Mouse (Mus musculus) forebrain, embryonic 14.5 days (tissue): Measurements from ENCODE around the gene Med16. TPM values are rescaled to one million over a fixed set of nuclear protein-coding genes. Genes with fewer than 3 reads are reported as not detected.

Experiments used
- ATAC-seq: fragments of 200-750 bp; cut with Nextera tagmentation; 2 replicates; pipeline ENCODE4 v1.8.0; 2017; ENCODE audit warnings: mild to moderate bottlenecking, moderate library complexity
- DNase-seq: peaks from one replicate; pipeline ENCODE4 v3.0.0-alpha.2; 2015; ENCODE audit warnings: low spot score
- H3K27ac ChIP-seq: fragments of 300-500 bp; sonication (generic); 2 replicates; pipeline ENCODE4 v1.5.1; 2014; ENCODE audit warnings: low read depth, mild to moderate bottlenecking, control low read depth, low read length, moderate library complexity
- H3K27me3 ChIP-seq: fragments of 300-500 bp; sonication (generic); replicated peaks from 2 replicates; pipeline ENCODE4 v1.6.1; 2014; ENCODE audit warnings: low read length, control low read depth, mixed read lengths; ENCODE audit not compliant: control insufficient read depth, insufficient read depth
- H3K36me3 ChIP-seq: fragments of 300-500 bp; sonication (generic); 2 replicates; pipeline ENCODE4 v1.6.1; 2014; ENCODE audit warnings: low read length, control low read depth; ENCODE audit not compliant: control insufficient read depth, insufficient read depth
- H3K4me1 ChIP-seq: fragments of 300-500 bp; sonication (generic); 2 replicates; pipeline ENCODE4 v1.6.1; 2014; ENCODE audit warnings: antibody characterized with exemption, low read length, control low read depth; ENCODE audit not compliant: control insufficient read depth, insufficient read depth
- H3K4me2 ChIP-seq: fragments of 300-500 bp; sonication (generic); 2 replicates; pipeline ENCODE4 v1.6.1; 2014; ENCODE audit warnings: mild to moderate bottlenecking, control low read depth, low read length
- H3K4me3 ChIP-seq: fragments of 300-500 bp; sonication (generic); 2 replicates; pipeline ENCODE4 v1.5.1; 2014; ENCODE audit warnings: low read depth, low read length, control low read depth
- H3K9ac ChIP-seq: fragments of 300-500 bp; sonication (generic); 2 replicates; pipeline ENCODE4 v1.6.1; 2014; ENCODE audit warnings: mild to moderate bottlenecking, low read length, control low read depth, moderate library complexity
- H3K9me3 ChIP-seq: fragments of 300-500 bp; sonication (generic); replicated peaks from 2 replicates; pipeline ENCODE4 v1.6.1; 2016; ENCODE audit warnings: low read length, control low read depth, mixed read lengths; ENCODE audit not compliant: control insufficient read depth
- WGBS: fragments of 180-500 bp; shearing (Covaris S2); extraction: QIAGEN DNeasy Blood & Tissue Kit; methylation state at CpG from one replicate; pipeline ENCODE4 v1.1.7; 2014; 5-methylcytosine and 5-hydroxymethylcytosine counted together
- polyA plus RNA-seq: library from polyadenylated mRNA; unstranded; fragments of >200 nt; fragmentation: Nextera tagmentation; extraction: Ambion mirVana; gene quantifications from 2 replicates; pipeline ENCODE4 v1.2.1, GENCODE M21; 2014

The Med16 gene
- polyA plus RNA-seq, 1 experiment from 2014 or later, result 40.5 TPM

DNA sequence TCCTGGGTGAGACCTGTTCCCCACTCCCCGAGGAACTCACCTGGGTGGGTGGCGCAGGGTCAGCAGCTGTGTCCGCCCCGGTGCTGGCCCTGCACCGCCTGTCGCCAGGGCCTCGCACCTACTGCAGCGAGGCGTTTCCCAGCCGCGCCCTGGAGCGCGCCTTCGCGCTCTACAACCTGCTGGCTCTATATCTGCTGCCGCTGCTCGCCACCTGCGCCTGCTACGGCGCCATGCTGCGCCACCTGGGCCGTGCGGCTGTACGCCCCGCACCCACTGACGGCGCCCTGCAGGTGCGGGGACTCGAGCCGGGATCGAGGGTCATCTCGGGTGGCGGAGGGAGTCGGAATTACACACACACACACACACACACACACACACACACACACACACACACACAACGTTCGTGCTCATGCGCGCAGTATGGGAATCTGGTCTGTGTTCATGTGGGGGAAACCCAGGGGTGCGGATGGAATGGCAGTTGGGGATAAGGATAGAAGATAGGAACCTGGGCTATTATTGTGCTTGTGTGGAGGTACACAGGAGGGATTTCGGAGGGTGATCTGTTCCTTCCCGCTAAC, 12.3 kb upstream of the Med16 start, which contains the start of gene R3hdm4:
R3hdm4 (minus strand) TSS at position 251 of the 578 bp plus-strand sequence.
- no peak within 1 kb of the TSS for H3K27ac ChIP-seq
- H3K4me3 ChIP-seq, result peak within 1 kb of the TSS; percentile 13
- no peak for ATAC-seq
- no peaks in the 10 kb centered on the region for H3K9me3 ChIP-seq
- no peaks in the 10 kb centered on the region for H3K36me3 ChIP-seq
- peaks cover 6% of the 10 kb centered on the region for H3K4me1 ChIP-seq
- peak within 1 kb of the TSS; percentile 33 for H3K4me2 ChIP-seq
- DNase-seq, result no peak
- H3K27me3 ChIP-seq, result peaks cover 65% of the 10 kb centered on the region
- peak within 1 kb of the TSS; percentile 37 for H3K9ac ChIP-seq
- 2% methylated on average over 41 of the region's 41 CpGs for WGBS

DNA sequence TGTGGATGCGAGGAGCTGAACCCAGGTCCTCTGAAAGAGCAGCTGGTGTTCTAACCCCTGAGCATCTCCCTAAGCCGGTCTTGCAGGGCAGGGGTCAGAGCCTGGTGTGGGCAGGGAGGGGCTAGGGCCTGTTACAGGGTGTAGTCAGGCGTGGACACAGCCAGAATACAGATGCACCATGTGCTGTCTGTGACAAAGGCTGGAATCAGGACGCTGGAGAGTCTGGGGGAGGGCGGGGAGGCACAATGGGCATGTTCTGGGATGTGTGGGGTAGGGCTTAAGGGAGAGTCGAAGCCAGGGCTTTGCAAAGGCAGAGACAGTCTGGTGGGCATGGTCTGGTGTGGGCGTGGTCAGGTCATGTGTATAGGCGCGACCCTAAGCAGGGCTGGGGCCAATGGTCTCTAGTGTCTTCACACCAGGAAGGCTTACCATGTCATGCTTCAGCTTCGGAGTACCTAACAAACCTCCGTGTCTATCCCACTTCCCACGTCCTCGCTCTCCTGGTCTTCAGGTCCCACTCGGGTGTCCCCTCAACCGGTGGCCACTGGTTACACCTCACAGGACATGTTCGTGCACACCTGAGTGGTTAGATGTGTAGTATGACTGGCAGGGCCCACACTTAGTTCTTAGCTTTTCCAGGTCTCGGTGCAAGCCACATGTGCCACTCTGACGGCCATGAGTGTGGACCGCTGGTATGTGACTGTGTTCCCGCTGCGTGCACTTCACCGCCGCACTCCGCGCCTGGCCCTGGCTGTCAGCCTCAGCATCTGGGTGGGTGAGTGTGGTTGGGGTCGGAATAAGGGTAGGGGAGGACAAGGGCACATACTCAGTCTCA, 11.6 kb upstream of the Med16 start:
- Histone ChIP-seq H3K4me3 (peak overlapping the region; percentile 13; the same call in 1 of the 2 replicates), H3K4me2 (no peak overlapping the region; the same call in 1 of the 2 replicates), H3K27ac (no peak overlapping the region), H3K4me1 (peaks cover 10% of the 10 kb centered on the region), H3K36me3 (no peaks in the 10 kb centered on the region), H3K9ac (no peak overlapping the region), H3K27me3 (peaks cover 65% of the 10 kb centered on the region), H3K9me3 (no peaks in the 10 kb centered on the region)
- WGBS, result 17% methylated on average over 26 of the region's 26 CpGs
- no peak for DNase-seq
- no peak for ATAC-seq

DNA sequence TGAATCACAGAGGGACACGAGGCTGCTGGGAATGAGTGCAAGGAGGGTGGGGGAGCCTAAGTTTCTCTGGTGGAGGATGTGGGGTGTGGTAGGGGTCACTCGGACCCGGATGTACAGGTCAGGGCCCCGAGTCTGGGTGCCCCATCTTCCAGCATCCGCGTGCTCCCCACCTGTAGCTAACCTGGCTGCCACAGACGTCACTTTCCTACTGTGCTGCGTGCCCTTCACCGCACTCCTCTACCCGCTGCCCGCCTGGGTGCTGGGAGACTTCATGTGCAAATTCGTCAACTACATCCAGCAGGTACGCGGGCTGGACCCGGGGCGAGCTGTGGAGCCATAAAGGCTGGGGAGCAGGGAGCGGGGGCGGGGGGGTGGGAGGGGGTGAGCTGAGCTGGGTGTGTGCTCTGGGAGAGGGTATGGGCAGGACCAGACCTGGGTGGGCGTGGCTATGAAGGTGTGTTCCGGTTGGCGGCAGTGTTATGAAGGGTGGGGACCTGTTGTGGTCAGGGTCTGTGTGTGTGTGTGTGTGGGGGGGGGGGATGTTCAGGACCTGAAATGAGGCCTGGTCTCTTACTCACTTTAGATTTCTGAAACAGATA, 10.6 kb upstream of the Med16 start:
- Histone ChIP-seq H3K4me3 (no peak overlapping the region), H3K9ac (no peak overlapping the region), H3K4me2 (no peak overlapping the region), H3K4me1 (peaks cover 15% of the 10 kb centered on the region), H3K36me3 (no peaks in the 10 kb centered on the region), H3K27me3 (peaks cover 65% of the 10 kb centered on the region), H3K9me3 (no peaks in the 10 kb centered on the region), H3K27ac (no peak overlapping the region)
- WGBS, result under 1% methylated on average over 21 of the region's 21 CpGs
- no peak for DNase-seq
- ATAC-seq, result no peak

DNA sequence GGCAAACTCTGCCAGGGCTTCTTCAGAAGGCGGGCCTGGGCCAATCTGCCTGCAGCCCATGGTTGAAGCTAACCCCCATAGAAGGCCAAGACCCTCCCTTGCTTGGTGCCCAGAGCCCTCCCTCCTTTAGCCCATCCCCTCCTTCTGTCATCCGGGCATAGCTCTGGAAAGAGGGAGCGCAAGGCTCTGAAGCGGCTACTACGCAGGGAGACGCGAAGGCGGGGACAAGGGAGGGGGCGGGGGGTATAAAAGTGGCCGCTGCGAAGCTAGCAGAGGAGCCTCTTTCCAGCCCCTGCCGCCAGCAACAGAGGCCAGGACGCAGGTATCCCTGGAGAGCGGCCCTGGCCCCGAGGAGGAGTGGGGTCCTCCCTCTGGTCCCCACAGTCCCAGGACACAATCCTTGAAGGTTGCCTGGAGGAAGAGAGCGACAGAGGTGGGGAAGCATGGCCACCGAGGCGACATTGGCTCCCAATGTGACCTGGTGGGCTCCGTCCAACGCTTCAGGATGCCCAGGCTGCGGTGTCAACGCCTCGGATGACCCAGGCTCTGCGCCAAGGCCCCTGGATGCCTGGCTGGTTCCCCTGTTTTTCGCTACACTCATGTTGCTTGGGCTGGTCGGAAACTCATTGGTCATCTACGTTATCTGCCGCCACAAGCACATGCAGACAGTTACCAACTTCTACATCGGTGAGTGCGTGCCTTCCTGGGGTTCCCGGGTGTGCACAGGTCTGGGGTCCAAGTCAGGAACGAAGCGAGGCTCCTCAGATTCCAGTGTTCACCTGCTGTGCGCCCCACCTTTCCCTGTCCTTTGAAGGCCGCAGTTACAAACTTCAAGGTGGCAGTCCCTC, 9.7 kb upstream of the Med16 start:
- H3K27me3 ChIP-seq, result peaks cover 61% of the 10 kb centered on the region
- no peaks in the 10 kb centered on the region for H3K36me3 ChIP-seq
- no peak for DNase-seq
- H3K4me1 ChIP-seq, result peaks cover 17% of the 10 kb centered on the region
- no peak for ATAC-seq
- no peak overlapping the region for H3K4me3 ChIP-seq
- 0 out of 2 replicates have a peak overlapping the region, but pooled peaks have one; percentile 9 for H3K4me2 ChIP-seq
- H3K9me3 ChIP-seq, result no peaks in the 10 kb centered on the region
- WGBS, result 3% methylated on average over 35 of the region's 35 CpGs
- H3K9ac ChIP-seq, result no peak overlapping the region
- no peak overlapping the region for H3K27ac ChIP-seq

DNA sequence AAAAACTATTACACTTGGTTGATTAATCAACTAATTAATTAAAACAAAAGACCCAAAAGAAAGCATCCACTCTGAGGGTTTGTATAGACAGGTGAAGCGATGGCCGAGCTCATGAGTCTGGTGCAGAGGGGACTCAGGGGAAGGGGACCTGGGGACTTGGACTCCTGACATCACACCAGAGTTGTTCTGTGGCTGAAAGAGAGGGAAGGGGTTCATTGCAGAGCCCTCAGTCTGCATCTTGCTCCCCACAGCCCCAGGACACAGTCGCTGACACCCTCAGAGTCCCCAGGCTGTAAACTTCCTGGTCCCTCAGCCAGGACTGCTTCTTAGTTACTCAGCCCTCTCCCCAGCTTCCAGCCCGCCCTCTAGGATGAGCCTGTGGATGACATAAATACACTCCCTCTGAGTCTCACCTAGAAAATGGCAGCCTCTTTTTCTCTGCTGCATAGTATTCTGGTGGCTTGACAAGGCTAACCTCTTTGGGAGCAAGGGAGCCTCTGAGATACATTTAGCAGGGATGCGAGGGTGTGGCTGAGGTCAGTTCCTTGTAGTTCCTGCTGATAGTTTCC, 8.9 kb upstream of the Med16 start:
- no peaks in the 10 kb centered on the region for H3K9me3 ChIP-seq
- ATAC-seq, result no peak
- DNase-seq, result no peak
- H3K4me2 ChIP-seq, result peak overlapping the region; percentile 93
- no peak overlapping the region for H3K9ac ChIP-seq
- no peaks in the 10 kb centered on the region for H3K36me3 ChIP-seq
- peak overlapping the region; percentile 82 for H3K4me3 ChIP-seq
- peaks cover 17% of the 10 kb centered on the region for H3K4me1 ChIP-seq
- H3K27ac ChIP-seq, result no peak overlapping the region
- peaks cover 52% of the 10 kb centered on the region for H3K27me3 ChIP-seq
- 63% methylated on average over 5 of the region's 5 CpGs for WGBS

DNA sequence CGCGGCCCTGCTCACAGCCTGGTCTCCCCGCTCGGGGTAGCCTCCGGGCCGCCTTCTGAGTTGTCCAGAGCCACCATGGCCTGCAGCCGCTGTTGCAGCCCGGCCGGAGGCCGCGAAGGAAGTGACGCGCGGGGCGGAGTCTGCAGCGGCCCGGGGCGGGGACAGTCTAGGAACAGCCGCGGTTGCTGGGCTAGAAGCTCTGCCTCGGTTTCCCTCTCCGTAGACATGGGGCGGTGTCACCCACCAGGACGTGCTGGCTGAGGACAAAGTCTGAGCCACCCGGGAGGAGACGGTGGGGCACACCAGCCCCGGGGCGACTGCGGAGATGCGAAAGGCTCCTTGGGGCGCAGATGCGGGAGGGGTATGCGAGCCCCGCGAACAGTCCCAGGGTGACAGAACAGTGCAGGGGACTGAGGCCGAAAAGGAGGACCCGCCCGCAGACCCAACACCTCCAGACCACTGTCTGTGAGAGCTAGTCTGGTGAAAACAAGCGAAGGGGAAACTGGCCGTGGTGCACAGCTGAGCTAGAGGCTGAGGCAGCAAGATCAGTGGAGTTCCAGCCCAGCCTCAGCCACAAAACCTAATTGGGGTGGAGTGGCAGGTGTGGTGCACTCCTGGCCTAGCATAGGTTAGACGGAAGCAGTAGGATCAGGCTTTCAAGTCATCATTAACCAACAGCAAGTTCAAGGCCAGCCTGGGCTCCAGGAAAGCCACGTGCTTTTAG, 8.2 kb upstream of the Med16 start, which contains the start of gene Kiss1r:
Kiss1r (plus strand) TSS at position 164 of the 724 bp plus-strand sequence.
- Histone ChIP-seq H3K4me3 (peak within 1 kb of the TSS; percentile 82), H3K27me3 (peaks cover 46% of the 10 kb centered on the region), H3K27ac (peak within 1 kb of the TSS; percentile 60), H3K9me3 (no peaks in the 10 kb centered on the region), H3K9ac (peak within 1 kb of the TSS; percentile 96), H3K36me3 (no peaks in the 10 kb centered on the region), H3K4me2 (peak within 1 kb of the TSS; percentile 93), H3K4me1 (peaks cover 17% of the 10 kb centered on the region)
- ATAC-seq (peak; percentile 92), DNase-seq (peak; percentile 83)
- WGBS, result 1% methylated on average over 36 of the region's 42 CpGs

DNA sequence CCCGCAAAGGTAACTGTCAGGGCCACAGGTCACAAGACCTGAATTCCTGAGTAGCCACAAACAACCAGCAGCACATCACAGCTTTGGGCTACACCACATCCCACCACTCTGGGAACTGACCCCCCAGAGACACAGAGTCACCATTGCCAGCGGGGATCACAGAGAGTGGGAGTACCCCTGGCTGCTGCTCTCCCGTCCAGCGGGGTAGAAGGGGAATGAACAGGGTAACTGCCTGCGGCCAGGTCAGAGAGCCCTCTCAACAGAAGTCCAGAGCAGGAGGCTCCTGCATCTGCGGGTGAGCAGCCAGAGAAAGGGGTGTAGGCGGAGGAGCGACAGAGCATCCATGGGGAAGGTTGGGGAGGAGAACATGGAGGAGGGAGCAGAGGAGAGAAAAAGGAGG, 7.4 kb upstream of the Med16 start:
- DNase-seq (no peak), ATAC-seq (no peak)
- H3K4me2 ChIP-seq, result peak overlapping the region; percentile 93
- peak overlapping the region; percentile 82 for H3K4me3 ChIP-seq
- peaks cover 8% of the 10 kb centered on the region for H3K36me3 ChIP-seq
- WGBS, result 8% methylated on average over 8 of the region's 8 CpGs
- H3K27ac ChIP-seq, result 0 out of 2 replicates have a peak overlapping the region, but pooled peaks have one; percentile 60
- peaks cover 37% of the 10 kb centered on the region for H3K27me3 ChIP-seq
- peak overlapping the region; percentile 96 for H3K9ac ChIP-seq
- peaks cover 17% of the 10 kb centered on the region for H3K4me1 ChIP-seq
- H3K9me3 ChIP-seq, result no peaks in the 10 kb centered on the region
